Mouse (Mus musculus): ENCODE data around the gene Mms22l. TPM values are rescaled to one million over a fixed set of nuclear protein-coding genes. Genes with fewer than 3 reads are reported as not detected.

The Mms22l gene
- polyA plus RNA-seq, 1 experiment = 4.3 TPM

DNA sequence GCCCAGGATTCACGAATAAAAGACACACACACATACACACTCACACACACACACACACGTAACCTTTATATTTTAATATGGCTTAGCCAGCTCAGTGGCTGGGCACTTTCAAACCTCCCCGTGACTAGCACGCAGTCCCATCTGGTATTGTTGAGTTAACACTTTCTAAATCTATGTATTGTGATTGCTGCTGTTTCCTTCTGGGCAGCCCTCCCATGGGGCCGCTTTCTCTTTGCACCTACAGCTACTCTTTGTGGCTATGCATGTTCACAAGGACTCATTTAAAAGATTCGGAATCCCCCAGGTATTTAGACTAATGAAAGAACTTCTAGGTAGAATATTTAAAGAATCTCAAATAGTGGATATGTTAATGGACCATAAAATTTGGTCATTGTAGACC lies 105.5 kb downstream of the Mms22l start:
- Histone ChIP-seq H3K9me3 (ENCODE audit: control insufficient read depth, low read length) (no peaks in the 10 kb centered on the region), H3K4me1 (ENCODE audit: control insufficient read depth) (peaks cover 8% of the 10 kb centered on the region), H3K27me3 (ENCODE audit: control insufficient read depth) (no peaks in the 10 kb centered on the region), H3K36me3 (ENCODE audit: control insufficient read depth) (peaks cover 98% of the 10 kb centered on the region), H3K4me3 (replicated peaks) (no peak overlapping the region)
- TF ChIP-seq TAL1 (IDR thresholded peaks at IDR 0.05; ENCODE audit: low read length) = no peak
- TF ChIP-seq GATA1 (IDR thresholded peaks at IDR 0.05; ENCODE audit: low read length) = no peak

DNA sequence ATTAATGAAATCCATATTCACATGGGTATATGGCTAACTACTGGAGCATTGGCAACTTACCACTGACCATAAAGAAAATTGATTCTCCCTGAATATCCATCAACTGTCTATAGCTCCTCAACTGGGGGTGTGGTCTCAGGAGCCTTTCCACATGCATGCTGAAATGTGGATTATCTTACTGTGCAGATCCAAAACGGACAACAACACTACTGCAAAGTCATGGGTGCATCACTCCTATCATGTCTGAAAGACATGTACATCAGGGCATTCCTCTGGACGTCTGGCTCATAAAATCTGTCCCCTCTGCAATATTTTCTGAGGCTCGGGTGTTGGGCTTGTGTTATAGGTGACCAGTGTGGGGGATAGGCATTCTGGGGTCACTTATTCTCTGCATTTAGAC lies 112.8 kb downstream of the Mms22l start:
- TF ChIP-seq GATA1 (IDR thresholded peaks at IDR 0.05; ENCODE audit: low read length) (no peak), TAL1 (IDR thresholded peaks at IDR 0.05; ENCODE audit: low read length) (no peak)
- no peak overlapping the region for H3K4me3 ChIP-seq (replicated peaks)
- H3K27me3 ChIP-seq (ENCODE audit: control insufficient read depth) = no peaks in the 10 kb centered on the region
- peaks cover 14% of the 10 kb centered on the region for H3K4me1 ChIP-seq (ENCODE audit: control insufficient read depth)
- H3K36me3 ChIP-seq (ENCODE audit: control insufficient read depth) = peaks cover 47% of the 10 kb centered on the region
- no peaks in the 10 kb centered on the region for H3K9me3 ChIP-seq (ENCODE audit: control insufficient read depth, low read length)

DNA sequence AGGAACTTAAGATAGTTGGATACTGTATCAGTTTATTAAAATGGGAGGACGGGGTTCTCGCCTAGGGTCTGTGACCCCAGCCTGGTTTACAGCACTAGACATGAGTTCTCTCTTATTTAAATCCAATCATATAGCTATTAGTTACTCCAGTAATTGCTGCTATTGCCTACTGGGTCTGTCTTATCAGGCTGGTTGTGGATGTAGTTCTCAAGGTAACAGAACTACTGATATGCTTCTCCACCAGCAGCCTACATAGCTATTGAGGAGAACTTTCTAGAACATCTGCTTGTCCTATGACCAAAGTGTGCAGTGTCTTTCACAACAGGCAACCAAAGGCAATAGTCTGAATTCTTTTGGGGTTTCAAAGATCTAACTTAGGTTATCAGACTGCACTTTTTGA lies 113.3 kb downstream of the Mms22l start:
- peaks cover 44% of the 10 kb centered on the region for H3K36me3 ChIP-seq (ENCODE audit: control insufficient read depth)
- H3K27me3 ChIP-seq (ENCODE audit: control insufficient read depth) = no peaks in the 10 kb centered on the region
- H3K9me3 ChIP-seq (ENCODE audit: control insufficient read depth, low read length) = no peaks in the 10 kb centered on the region
- H3K4me1 ChIP-seq (ENCODE audit: control insufficient read depth) = peaks cover 14% of the 10 kb centered on the region
- H3K4me3 ChIP-seq (replicated peaks) = no peak overlapping the region
- TF ChIP-seq TAL1 (IDR thresholded peaks at IDR 0.05; ENCODE audit: low read length) = no peak
- TF ChIP-seq GATA1 (IDR thresholded peaks at IDR 0.05; ENCODE audit: low read length) = no peak

DNA sequence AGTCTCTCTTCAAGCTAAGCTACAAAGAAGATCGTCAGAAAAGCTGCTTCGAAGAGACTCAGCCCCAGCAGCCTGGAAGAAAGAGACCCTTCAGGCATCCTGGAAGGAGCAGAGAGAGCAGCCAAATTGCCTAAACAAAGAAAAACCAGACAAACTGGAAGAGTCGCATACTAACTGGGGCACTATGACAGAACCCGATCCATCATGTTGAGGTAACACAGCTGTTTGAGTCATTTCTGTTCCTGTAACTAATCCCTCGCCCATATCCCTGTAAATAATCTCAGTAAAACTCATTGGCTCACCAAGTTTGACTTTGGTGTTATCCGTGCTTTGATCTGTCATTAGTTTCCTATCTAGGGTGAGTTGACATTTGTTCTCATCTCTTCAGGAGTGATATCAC lies 123.8 kb downstream of the Mms22l start:
- Histone ChIP-seq H3K36me3 (ENCODE audit: control insufficient read depth) (peaks cover 7% of the 10 kb centered on the region), H3K27me3 (ENCODE audit: control insufficient read depth) (no peaks in the 10 kb centered on the region), H3K4me3 (replicated peaks) (no peak overlapping the region), H3K4me1 (ENCODE audit: control insufficient read depth) (no peaks in the 10 kb centered on the region), H3K9me3 (ENCODE audit: control insufficient read depth, low read length) (no peaks in the 10 kb centered on the region)
- TF ChIP-seq GATA1 (IDR thresholded peaks at IDR 0.05; ENCODE audit: low read length) = no peak
- no peak for TF ChIP-seq TAL1 (IDR thresholded peaks at IDR 0.05; ENCODE audit: low read length)

DNA sequence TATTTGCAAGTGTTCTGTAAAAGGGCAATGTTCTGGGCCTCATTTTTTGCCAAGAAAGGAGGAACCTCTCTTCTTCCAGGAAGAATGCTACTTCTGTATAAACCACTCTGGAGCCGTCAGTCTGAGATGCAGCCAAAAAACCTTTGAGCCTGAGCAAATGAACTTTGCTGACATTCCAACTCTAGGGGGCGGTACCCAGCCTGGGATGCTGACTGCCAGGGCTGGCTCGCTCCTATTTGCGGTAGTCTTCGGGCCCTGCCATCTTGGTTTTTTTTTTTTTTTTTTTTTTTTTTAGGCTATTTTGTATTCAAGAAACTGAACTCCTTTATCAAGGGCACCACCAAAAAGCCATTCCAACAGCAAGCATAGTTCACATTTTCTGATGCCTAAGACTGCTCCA lies 124.2 kb downstream of the Mms22l start:
- no peak for TF ChIP-seq TAL1 (IDR thresholded peaks at IDR 0.05; ENCODE audit: low read length)
- H3K36me3 ChIP-seq (ENCODE audit: control insufficient read depth) = peaks cover 7% of the 10 kb centered on the region
- no peaks in the 10 kb centered on the region for H3K27me3 ChIP-seq (ENCODE audit: control insufficient read depth)
- no peaks in the 10 kb centered on the region for H3K9me3 ChIP-seq (ENCODE audit: control insufficient read depth, low read length)
- no peaks in the 10 kb centered on the region for H3K4me1 ChIP-seq (ENCODE audit: control insufficient read depth)
- H3K4me3 ChIP-seq (replicated peaks) = no peak overlapping the region

DNA sequence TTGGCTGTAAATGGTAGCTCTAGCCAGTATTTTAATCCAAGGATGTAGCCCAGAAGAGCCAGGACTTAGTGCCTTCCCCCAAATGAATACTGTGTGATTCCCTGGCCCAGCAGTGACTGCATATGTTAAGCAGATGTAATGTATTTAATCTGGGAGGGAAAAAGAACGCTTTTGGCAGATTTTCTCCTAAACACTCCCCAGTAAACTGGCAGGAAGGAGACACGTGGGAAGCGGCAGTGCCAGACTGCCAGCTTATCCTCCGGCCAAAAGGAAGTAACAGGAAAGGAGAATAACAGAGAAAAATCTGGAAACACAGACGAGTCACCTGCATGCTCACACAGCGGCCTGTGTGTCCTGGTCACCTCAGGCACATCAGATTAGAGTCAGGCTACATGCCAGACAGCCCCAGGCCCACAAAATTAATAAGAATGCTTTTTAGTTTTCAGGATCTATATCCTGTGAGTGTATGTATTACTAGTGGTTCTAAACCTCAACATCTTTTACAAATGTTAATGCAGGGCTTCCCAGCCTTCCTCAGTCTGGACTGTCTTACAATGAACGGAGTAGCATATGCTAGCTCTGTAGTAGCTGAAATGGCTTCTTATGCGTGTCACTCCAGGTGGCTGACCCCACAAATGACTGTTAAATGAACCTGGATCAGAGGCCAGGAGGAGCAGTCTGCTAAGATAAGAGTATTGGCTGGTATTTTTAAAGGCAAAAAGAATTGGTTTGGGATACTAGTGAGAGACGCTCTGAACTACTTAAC lies 125.4 kb downstream of the Mms22l start:
- no peak for TF ChIP-seq GATA1 (IDR thresholded peaks at IDR 0.05; ENCODE audit: low read length)
- TF ChIP-seq TAL1 (IDR thresholded peaks at IDR 0.05; ENCODE audit: low read length) = no peak
- Histone ChIP-seq H3K36me3 (ENCODE audit: control insufficient read depth) (peaks cover 7% of the 10 kb centered on the region), H3K4me1 (ENCODE audit: control insufficient read depth) (no peaks in the 10 kb centered on the region), H3K4me3 (replicated peaks) (no peak overlapping the region), H3K9me3 (ENCODE audit: control insufficient read depth, low read length) (no peaks in the 10 kb centered on the region), H3K27me3 (ENCODE audit: control insufficient read depth) (no peaks in the 10 kb centered on the region)

DNA sequence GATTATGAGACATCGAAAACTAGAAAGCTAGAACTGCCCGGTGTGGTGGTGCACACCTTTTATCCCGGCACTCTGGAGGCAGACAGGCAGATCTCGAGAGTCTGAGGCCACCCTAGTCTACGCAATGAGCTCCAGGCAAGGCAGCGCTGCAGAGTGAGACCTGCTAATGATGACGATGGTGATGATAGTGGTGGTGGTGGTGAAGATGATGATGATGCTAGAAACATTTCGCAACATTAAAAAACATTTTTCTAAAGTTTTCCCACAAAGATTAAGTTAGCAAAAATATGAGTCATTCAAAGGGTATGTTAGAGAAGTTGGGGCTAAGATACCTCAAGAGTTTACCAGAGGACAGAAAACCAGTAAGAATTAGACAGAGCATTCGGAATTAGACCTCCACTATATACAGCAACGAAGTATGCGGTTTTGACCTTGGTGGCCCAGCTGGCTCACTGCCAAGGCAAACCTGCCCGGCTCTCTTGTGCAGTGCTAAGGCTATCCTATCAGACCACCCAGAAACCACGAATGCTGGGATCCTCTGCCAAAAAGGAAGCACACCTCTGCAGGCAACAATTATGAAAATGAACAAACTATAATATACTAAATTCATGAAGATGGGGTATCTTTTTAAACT lies 129.8 kb downstream of the Mms22l start:
- no peak overlapping the region for H3K4me3 ChIP-seq (replicated peaks)
- no peaks in the 10 kb centered on the region for H3K36me3 ChIP-seq (ENCODE audit: control insufficient read depth)
- H3K27me3 ChIP-seq (ENCODE audit: control insufficient read depth) = no peaks in the 10 kb centered on the region
- TF ChIP-seq TAL1 (IDR thresholded peaks at IDR 0.05; ENCODE audit: low read length) (no peak), GATA1 (IDR thresholded peaks at IDR 0.05; ENCODE audit: low read length) (no peak)
- no peaks in the 10 kb centered on the region for H3K9me3 ChIP-seq (ENCODE audit: control insufficient read depth, low read length)
- no peaks in the 10 kb centered on the region for H3K4me1 ChIP-seq (ENCODE audit: control insufficient read depth)

DNA sequence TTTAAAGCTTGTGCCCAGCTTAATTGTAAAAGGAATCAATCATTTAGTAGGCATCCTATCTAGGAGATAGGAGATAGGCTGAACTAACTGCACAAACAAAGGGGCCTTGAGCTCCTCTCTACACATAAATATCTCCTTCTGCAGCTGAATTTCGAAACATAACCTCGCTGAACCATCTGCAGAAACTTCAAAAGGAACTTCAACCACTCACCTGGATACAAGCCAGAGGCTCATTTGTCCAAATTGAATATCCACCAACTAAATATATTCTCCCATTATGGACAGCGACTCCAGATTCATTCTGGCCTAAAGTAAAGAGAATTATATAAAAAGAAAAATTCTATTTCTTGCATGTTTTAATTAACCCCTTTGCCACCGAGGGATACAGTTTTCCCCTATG lies 130.4 kb downstream of the Mms22l start:
- H3K36me3 ChIP-seq (ENCODE audit: control insufficient read depth) = no peaks in the 10 kb centered on the region
- no peaks in the 10 kb centered on the region for H3K27me3 ChIP-seq (ENCODE audit: control insufficient read depth)
- no peaks in the 10 kb centered on the region for H3K9me3 ChIP-seq (ENCODE audit: control insufficient read depth, low read length)
- H3K4me3 ChIP-seq (replicated peaks) = no peak overlapping the region
- TF ChIP-seq TAL1 (IDR thresholded peaks at IDR 0.05; ENCODE audit: low read length) = no peak
- no peak for TF ChIP-seq GATA1 (IDR thresholded peaks at IDR 0.05; ENCODE audit: low read length)
- H3K4me1 ChIP-seq (ENCODE audit: control insufficient read depth) = no peaks in the 10 kb centered on the region

DNA sequence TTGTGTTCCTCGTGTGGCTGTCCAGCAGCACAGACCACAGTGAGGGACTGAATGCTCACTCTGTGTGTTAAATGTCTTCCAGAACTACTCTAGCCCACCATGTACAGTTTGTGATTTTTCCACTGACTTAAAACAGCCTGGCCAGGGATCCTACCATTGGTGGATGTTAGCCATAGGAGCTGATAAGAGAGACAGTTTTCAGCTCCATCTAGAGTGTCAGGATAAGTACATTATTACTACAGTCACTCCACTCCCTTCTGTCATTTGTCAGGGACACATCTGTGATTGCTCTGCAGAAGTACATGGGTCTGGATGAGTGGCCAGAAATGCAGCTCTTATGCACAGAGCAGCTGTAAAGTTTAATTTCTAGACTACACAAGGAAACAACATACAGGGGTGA lies 131.6 kb downstream of the Mms22l start:
- Histone ChIP-seq H3K4me3 (replicated peaks) (no peak overlapping the region), H3K27me3 (ENCODE audit: control insufficient read depth) (no peaks in the 10 kb centered on the region), H3K9me3 (ENCODE audit: control insufficient read depth, low read length) (no peaks in the 10 kb centered on the region), H3K4me1 (ENCODE audit: control insufficient read depth) (no peaks in the 10 kb centered on the region), H3K36me3 (ENCODE audit: control insufficient read depth) (no peaks in the 10 kb centered on the region)
- TF ChIP-seq TAL1 (IDR thresholded peaks at IDR 0.05; ENCODE audit: low read length) = no peak
- TF ChIP-seq GATA1 (IDR thresholded peaks at IDR 0.05; ENCODE audit: low read length) = no peak
